Mouse (Mus musculus) midbrain, embryonic 14.5 days (tissue): ENCODE measurements around the gene 1700016D06Rik. TPM values are rescaled to one million over a fixed set of nuclear protein-coding genes. Genes with fewer than 3 reads are reported as not detected.

Experiments
- ATAC-seq: fragments of 200-750 bp; cut with Nextera tagmentation; 2 replicates; pipeline ENCODE4 v1.8.0; 2017; ENCODE audit warnings: moderate number of reproducible peaks, moderate library complexity; ENCODE audit not compliant: low FRiP score, low TSS enrichment
- DNase-seq: peaks from one replicate; pipeline ENCODE4 v3.0.0-alpha.2; 2015
- H3K27ac ChIP-seq: fragments of 300-500 bp; sonication (generic); replicated peaks from 2 replicates; pipeline ENCODE4 v1.5.1; 2014; ENCODE audit warnings: mild to moderate bottlenecking, low read depth, low read length, moderate library complexity
- H3K27me3 ChIP-seq: fragments of 300-500 bp; sonication (generic); 2 replicates; pipeline ENCODE4 v1.6.1; 2014; ENCODE audit warnings: low read length, control low read depth, mixed read lengths; ENCODE audit not compliant: control insufficient read depth, insufficient read depth
- H3K36me3 ChIP-seq: fragments of 300-500 bp; sonication (generic); 2 replicates; pipeline ENCODE4 v1.6.1; 2014; ENCODE audit warnings: low read length, control low read depth; ENCODE audit not compliant: control insufficient read depth, insufficient read depth
- H3K4me1 ChIP-seq: fragments of 300-500 bp; sonication (generic); 2 replicates; pipeline ENCODE4 v1.6.1; 2014; ENCODE audit warnings: mild to moderate bottlenecking, antibody characterized with exemption, low read length, control low read depth; ENCODE audit not compliant: control insufficient read depth, insufficient read depth
- H3K4me2 ChIP-seq: fragments of 300-500 bp; sonication (generic); 2 replicates; pipeline ENCODE4 v1.6.1; 2014; ENCODE audit warnings: mild to moderate bottlenecking, low read length, moderate library complexity
- H3K4me3 ChIP-seq: fragments of 300-500 bp; sonication (generic); replicated peaks from 2 replicates; pipeline ENCODE4 v1.5.1; 2014; ENCODE audit warnings: low read depth, low read length
- H3K9ac ChIP-seq: fragments of 300-500 bp; sonication (generic); replicated peaks from 2 replicates; pipeline ENCODE4 v1.6.1; 2014; ENCODE audit warnings: mild to moderate bottlenecking, low read length, moderate library complexity
- H3K9me3 ChIP-seq: fragments of 300-500 bp; sonication (generic); 2 replicates; pipeline ENCODE4 v1.6.1; 2016; ENCODE audit warnings: low read length, control low read depth, mixed read lengths; ENCODE audit not compliant: control insufficient read depth
- WGBS: fragments of 180-500 bp; shearing (Covaris S2); extraction: QIAGEN DNeasy Blood & Tissue Kit; methylation state at CpG from one replicate; pipeline ENCODE4 v1.1.7; 2014; 5-methylcytosine and 5-hydroxymethylcytosine counted together
- polyA plus RNA-seq: library from polyadenylated mRNA; unstranded; fragments of >200 nt; fragmentation: Nextera tagmentation; extraction: Ambion mirVana; gene quantifications from 2 replicates; pipeline ENCODE4 v1.2.1, GENCODE M21; 2014

Gene 1700016D06Rik
- polyA plus RNA-seq, 1 experiment from 2014 or later: not detected

GRCm38 (mm10) chr8:11697467-11697866 lies 3.4 kb downstream of the 1700016D06Rik start:
- H3K4me1 ChIP-seq: no peaks in the 10 kb centered on the region
- peaks cover 5% of the 10 kb centered on the region; the same call in 1 of the 2 replicates for H3K27me3 ChIP-seq
- H3K4me2 ChIP-seq: no peak overlapping the region
- DNase-seq (no peak), ATAC-seq (no peak)
- H3K9me3 ChIP-seq: no peaks in the 10 kb centered on the region
- no peak overlapping the region for H3K27ac ChIP-seq
- WGBS: 93% methylated on average over 7 of the region's 7 CpGs
- H3K4me3 ChIP-seq: no peak overlapping the region
- no peaks in the 10 kb centered on the region for H3K36me3 ChIP-seq
- H3K9ac ChIP-seq: no peak overlapping the region

GRCm38 (mm10) chr8:11696176-11696575 lies 4.7 kb downstream of the 1700016D06Rik start:
- Histone ChIP-seq H3K9me3 (no peaks in the 10 kb centered on the region), H3K4me2 (no peak overlapping the region), H3K9ac (no peak overlapping the region), H3K27ac (no peak overlapping the region), H3K36me3 (no peaks in the 10 kb centered on the region), H3K4me3 (no peak overlapping the region), H3K27me3 (peaks cover 5% of the 10 kb centered on the region; the same call in 1 of the 2 replicates), H3K4me1 (no peaks in the 10 kb centered on the region)
- DNase-seq (no peak), ATAC-seq (no peak)
- 91% methylated on average over 3 of the region's 3 CpGs for WGBS

- ATAC-seq (no peak), DNase-seq (no peak)
- Histone ChIP-seq H3K27ac (no peak overlapping the region), H3K36me3 (no peaks in the 10 kb centered on the region), H3K9ac (no peak overlapping the region), H3K4me3 (no peak overlapping the region), H3K27me3 (no peaks in the 10 kb centered on the region), H3K4me2 (no peak overlapping the region), H3K4me1 (no peaks in the 10 kb centered on the region), H3K9me3 (no peaks in the 10 kb centered on the region)
- 82% methylated on average over 5 of the region's 5 CpGs for WGBS
Observed at GRCm38 (mm10) chr8:11693972-11694371, 6.9 kb downstream of the 1700016D06Rik start.

- no peaks in the 10 kb centered on the region for H3K36me3 ChIP-seq
- no peak for DNase-seq
- H3K27ac ChIP-seq: no peak overlapping the region
- H3K9me3 ChIP-seq: no peaks in the 10 kb centered on the region
- H3K9ac ChIP-seq: no peak overlapping the region
- ATAC-seq: no peak
- 82% methylated on average over 1 of the region's 1 CpGs for WGBS
- H3K27me3 ChIP-seq: no peaks in the 10 kb centered on the region
- H3K4me3 ChIP-seq: no peak overlapping the region
- H3K4me2 ChIP-seq: no peak overlapping the region
- H3K4me1 ChIP-seq: no peaks in the 10 kb centered on the region
Observed at GRCm38 (mm10) chr8:11692455-11692854, 8.4 kb downstream of the 1700016D06Rik start.

- Histone ChIP-seq H3K36me3 (no peaks in the 10 kb centered on the region), H3K4me3 (no peak overlapping the region), H3K4me2 (no peak overlapping the region), H3K27me3 (no peaks in the 10 kb centered on the region), H3K27ac (no peak overlapping the region), H3K9me3 (no peaks in the 10 kb centered on the region), H3K4me1 (no peaks in the 10 kb centered on the region), H3K9ac (no peak overlapping the region)
- no peak for DNase-seq
- no peak for ATAC-seq
- 88% methylated on average over 6 of the region's 6 CpGs for WGBS
Observed at GRCm38 (mm10) chr8:11691761-11692160, 9.1 kb downstream of the 1700016D06Rik start.

GRCm38 (mm10) chr8:11691284-11691683 lies 9.6 kb downstream of the 1700016D06Rik start:
- no peak for ATAC-seq
- H3K4me2 ChIP-seq: no peak overlapping the region
- 89% methylated on average over 6 of the region's 6 CpGs for WGBS

GRCm38 (mm10) chr8:11689945-11690344 lies 10.9 kb downstream of the 1700016D06Rik start:
- H3K9ac ChIP-seq: no peak overlapping the region
- no peaks in the 10 kb centered on the region for H3K9me3 ChIP-seq
- ATAC-seq (no peak), DNase-seq (no peak)
- no peaks in the 10 kb centered on the region for H3K27me3 ChIP-seq
- no peaks in the 10 kb centered on the region for H3K4me1 ChIP-seq
- WGBS: 28% methylated on average over 7 of the region's 7 CpGs
- H3K4me2 ChIP-seq: no peak overlapping the region
- H3K36me3 ChIP-seq: no peaks in the 10 kb centered on the region
- H3K4me3 ChIP-seq: no peak overlapping the region
- H3K27ac ChIP-seq: no peak overlapping the region

More at GRCm38 (mm10) chr8:11691284-11691683, 9.6 kb downstream of the 1700016D06Rik start:
- H3K9me3 ChIP-seq: no peaks in the 10 kb centered on the region
- DNase-seq: no peak
- no peaks in the 10 kb centered on the region for H3K27me3 ChIP-seq
- H3K36me3 ChIP-seq: no peaks in the 10 kb centered on the region
- no peak overlapping the region for H3K4me3 ChIP-seq
- H3K27ac ChIP-seq: no peak overlapping the region
- H3K9ac ChIP-seq: no peak overlapping the region
- H3K4me1 ChIP-seq: no peaks in the 10 kb centered on the region

GRCm38 (mm10) chr8:11687251-11687650 lies 13.6 kb downstream of the 1700016D06Rik start:
- Histone ChIP-seq H3K9me3 (no peaks in the 10 kb centered on the region), H3K27ac (no peak overlapping the region)

GRCm38 (mm10) chr8:11684558-11684957 lies 16.3 kb downstream of the 1700016D06Rik start:
- Histone ChIP-seq H3K27me3 (no peaks in the 10 kb centered on the region), H3K9ac (no peak overlapping the region), H3K27ac (no peak overlapping the region), H3K4me3 (no peak overlapping the region), H3K4me2 (no peak overlapping the region), H3K9me3 (no peaks in the 10 kb centered on the region), H3K36me3 (no peaks in the 10 kb centered on the region), H3K4me1 (no peaks in the 10 kb centered on the region)
- no peak for ATAC-seq
- no peak for DNase-seq
- 90% methylated on average over 7 of the region's 7 CpGs for WGBS

More at GRCm38 (mm10) chr8:11687251-11687650, 13.6 kb downstream of the 1700016D06Rik start:
- Histone ChIP-seq H3K4me2 (no peak overlapping the region), H3K4me1 (no peaks in the 10 kb centered on the region), H3K4me3 (no peak overlapping the region), H3K36me3 (no peaks in the 10 kb centered on the region), H3K9ac (no peak overlapping the region), H3K27me3 (no peaks in the 10 kb centered on the region)
- DNase-seq (no peak), ATAC-seq (no peak)
- WGBS: 95% methylated on average over 5 of the region's 5 CpGs
